Comparison of ENCODE assay signal across 8 mouse cellular contexts in the genomic region with DNA sequence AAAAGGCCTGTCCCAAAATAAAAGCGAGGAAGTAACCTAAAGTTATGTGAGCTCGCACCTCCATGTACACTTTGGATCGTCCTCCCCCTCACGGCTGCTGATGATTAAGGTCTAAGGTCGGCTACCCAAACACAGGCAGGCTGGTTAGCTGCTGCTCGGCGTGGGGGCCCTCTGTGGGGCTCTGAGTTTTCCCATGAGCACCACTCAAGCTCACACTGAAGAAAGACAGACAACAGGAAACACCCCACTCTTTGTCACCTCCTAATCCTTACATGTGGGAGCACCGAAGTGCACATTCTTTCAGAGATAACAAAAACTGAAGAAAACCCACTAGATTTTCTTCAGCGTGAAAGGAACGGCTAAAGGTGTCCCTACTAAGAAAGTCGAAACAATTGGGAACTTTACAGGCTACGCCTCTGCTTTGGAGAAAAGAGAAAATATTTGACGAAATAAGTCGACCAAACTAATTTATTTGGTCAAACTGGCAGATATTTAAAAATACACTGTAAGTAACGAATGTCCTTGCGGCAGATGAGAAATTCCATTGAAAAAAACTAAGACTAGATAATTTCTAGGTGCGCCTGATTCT. TPM values are rescaled to one million over a fixed set of nuclear protein-coding genes. Genes with fewer than 3 reads are reported as not detected.
DNase-seq lines count a peak whose midpoint lies in the region; ATAC-seq lines count a peak whose summit lies in the region.

No protein-coding gene starts in this region.

- H3K36me3 ChIP-seq in kidney, embryonic 15.5 days = peaks cover 6% of the 10 kb centered on the region; the same call in 1 of the 2 replicates
- no peaks in the 10 kb centered on the region for H3K36me3 ChIP-seq in hindbrain, embryonic 12.5 days
- peaks cover 2% of the 10 kb centered on the region; the same call in 1 of the 2 replicates for H3K36me3 ChIP-seq in midbrain, embryonic 12.5 days

- H3K4me2 ChIP-seq in kidney, embryonic 15.5 days = peak overlapping the region; percentile 69
- peak overlapping the region; percentile 74 for H3K4me2 ChIP-seq in hindbrain, embryonic 12.5 days (replicated peaks)
- H3K4me2 ChIP-seq in midbrain, embryonic 12.5 days (replicated peaks) = peak overlapping the region; percentile 86

- no peaks in the 10 kb centered on the region for H3K9me3 ChIP-seq in kidney, embryonic 15.5 days (replicated peaks)
- no peaks in the 10 kb centered on the region for H3K9me3 ChIP-seq in hindbrain, embryonic 12.5 days (replicated peaks)
- H3K9me3 ChIP-seq in midbrain, embryonic 12.5 days = no peaks in the 10 kb centered on the region

- ATAC-seq in kidney, embryonic 15.5 days (replicated peaks; ENCODE audit: low FRiP score) = no peak; the same call in 1 of the 2 replicates
- no peak for ATAC-seq in hindbrain, embryonic 12.5 days (ENCODE audit: low FRiP score)
- no peak for ATAC-seq in midbrain, embryonic 12.5 days (ENCODE audit: low FRiP score, low read depth)

- H3K27ac ChIP-seq in kidney, embryonic 15.5 days = 0 out of 2 replicates have a peak overlapping the region, but pooled peaks have one; percentile 57
- H3K27ac ChIP-seq in hindbrain, embryonic 12.5 days = no peak overlapping the region
- no peak overlapping the region for H3K27ac ChIP-seq in midbrain, embryonic 12.5 days (replicated peaks)

- H3K4me1 ChIP-seq in kidney, embryonic 15.5 days = peaks cover 35% of the 10 kb centered on the region
- peaks cover 35% of the 10 kb centered on the region for H3K4me1 ChIP-seq in hindbrain, embryonic 12.5 days
- H3K4me1 ChIP-seq in midbrain, embryonic 12.5 days = peaks cover 34% of the 10 kb centered on the region

- no peak for DNase-seq in kidney, adult 9 months
- DNase-seq in c-Kit-positive CD71-positive TER-119-negative erythroid progenitor cells, embryonic 14.5 days (ENCODE audit: low read depth) = peak; percentile 32
- DNase-seq in ovary, adult 18-20 months (ENCODE audit: low spot score) = no peak
- no peak for DNase-seq in adrenal gland, postnatal 25 days
- no peak for DNase-seq in cerebellum, postnatal 14 days

- H3K27me3 ChIP-seq in kidney, embryonic 15.5 days = no peaks in the 10 kb centered on the region
- no peaks in the 10 kb centered on the region for H3K27me3 ChIP-seq in hindbrain, embryonic 12.5 days
- H3K27me3 ChIP-seq in midbrain, embryonic 12.5 days = no peaks in the 10 kb centered on the region; the same call in 1 of the 2 replicates

- WGBS in kidney, embryonic 15.5 days = 4% methylated on average over 17 of the region's 17 CpGs
- WGBS in hindbrain, embryonic 12.5 days = 9% methylated on average over 17 of the region's 17 CpGs
- 7% methylated on average over 17 of the region's 17 CpGs for WGBS in midbrain, embryonic 12.5 days

- peak overlapping the region; percentile 72 for H3K4me3 ChIP-seq in kidney, embryonic 15.5 days (replicated peaks)
- peak overlapping the region; percentile 86 for H3K4me3 ChIP-seq in hindbrain, embryonic 12.5 days
- peak overlapping the region; percentile 88 for H3K4me3 ChIP-seq in midbrain, embryonic 12.5 days

- peak overlapping the region; percentile 84 for H3K9ac ChIP-seq in kidney, embryonic 15.5 days
- peak overlapping the region; percentile 93 for H3K9ac ChIP-seq in hindbrain, embryonic 12.5 days
- H3K9ac ChIP-seq in midbrain, embryonic 12.5 days (replicated peaks) = peak overlapping the region; percentile 86

RNA-seq across cellular contexts. Expression of gene F2r, which starts 1.1 kb away (rescaled TPM):
- 126 TPM in 2 replicates for polyA plus RNA-seq in kidney, embryonic 15.5 days (2015; fragmentation: Nextera tagmentation; extraction: Ambion mirVana)
- polyA plus RNA-seq in hindbrain, embryonic 12.5 days (2016; fragmentation: Nextera tagmentation; extraction: Ambion mirVana) = 102 and 110 TPM in 2 replicates
- 106 and 110 TPM in 2 replicates for polyA plus RNA-seq in midbrain, embryonic 12.5 days (2016; fragmentation: Nextera tagmentation; extraction: Ambion mirVana)
- total RNA-seq in adrenal gland, postnatal 25 days (2021) = 108 and 116 TPM in 2 replicates
